Mouse (Mus musculus) erythroblast, embryonic 14.5 days (primary cell): ENCODE data around the gene Dst. TPM values are rescaled to one million over a fixed set of nuclear protein-coding genes. Genes with fewer than 3 reads are reported as not detected.

Experiments
- H3K27me3 ChIP-seq: 2 replicates; pipeline ENCODE4 v1.6.1; 2012; ENCODE audit warnings: inconsistent platforms; ENCODE audit not compliant: control insufficient read depth
- H3K36me3 ChIP-seq: 2 replicates; pipeline ENCODE4 v1.6.1; 2012; ENCODE audit warnings: mild to moderate bottlenecking, inconsistent platforms; ENCODE audit not compliant: control insufficient read depth
- H3K4me1 ChIP-seq: 2 replicates; pipeline ENCODE4 v1.6.1; 2012; ENCODE audit warnings: inconsistent platforms; ENCODE audit not compliant: control insufficient read depth
- H3K4me3 ChIP-seq: replicated peaks from 2 replicates; pipeline ENCODE3; 2012; ENCODE audit warnings: moderate library complexity, mild to moderate bottlenecking, inconsistent platforms
- H3K9me3 ChIP-seq: 2 replicates; pipeline ENCODE4 v1.6.1; 2012; ENCODE audit warnings: low read length, inconsistent platforms, mixed read lengths; ENCODE audit not compliant: control insufficient read depth
- GATA1 ChIP-seq: IDR thresholded peaks from 2 replicates; pipeline ENCODE4 v1.6.1; 2012; ENCODE audit warnings: low read length, inconsistent platforms, mixed read lengths
- TAL1 ChIP-seq: IDR thresholded peaks from 3 replicates; pipeline ENCODE4 v1.6.1; 2012; ENCODE audit warnings: low read length, inconsistent platforms, mixed read lengths
- polyA plus RNA-seq: library from polyadenylated mRNA; stranded (reverse); fragments of >175 nt; gene quantifications from 2 replicates; pipeline ENCODE4 v1.2.3, GENCODE M21; 2012

The Dst gene
- polyA plus RNA-seq, 1 experiment: 1.5 TPM

DNA sequence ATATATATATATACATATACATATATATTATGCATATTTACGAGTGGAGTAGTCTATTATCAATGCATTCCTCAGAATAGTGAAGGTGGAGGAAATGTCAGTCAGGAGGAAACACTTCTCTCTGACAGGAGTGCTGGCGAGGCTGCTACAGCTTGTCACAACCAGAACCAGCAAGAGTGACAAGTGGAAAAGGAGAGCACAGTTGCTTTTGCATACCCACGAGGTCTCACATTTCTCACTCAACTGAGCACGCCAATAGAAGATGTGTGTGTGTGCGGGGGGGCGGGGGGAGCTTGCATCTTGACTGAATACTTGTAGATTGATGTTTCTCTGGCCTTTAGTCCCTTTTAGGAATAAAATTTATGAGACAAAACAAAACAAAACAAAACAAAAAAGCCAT, 11.9 kb upstream of the Dst start:
- Histone ChIP-seq H3K4me1 (no peaks in the 10 kb centered on the region), H3K36me3 (no peaks in the 10 kb centered on the region), H3K9me3 (no peaks in the 10 kb centered on the region), H3K27me3 (no peaks in the 10 kb centered on the region), H3K4me3 (no peak overlapping the region)
- TF ChIP-seq GATA1 (no peak), TAL1 (no peak)

DNA sequence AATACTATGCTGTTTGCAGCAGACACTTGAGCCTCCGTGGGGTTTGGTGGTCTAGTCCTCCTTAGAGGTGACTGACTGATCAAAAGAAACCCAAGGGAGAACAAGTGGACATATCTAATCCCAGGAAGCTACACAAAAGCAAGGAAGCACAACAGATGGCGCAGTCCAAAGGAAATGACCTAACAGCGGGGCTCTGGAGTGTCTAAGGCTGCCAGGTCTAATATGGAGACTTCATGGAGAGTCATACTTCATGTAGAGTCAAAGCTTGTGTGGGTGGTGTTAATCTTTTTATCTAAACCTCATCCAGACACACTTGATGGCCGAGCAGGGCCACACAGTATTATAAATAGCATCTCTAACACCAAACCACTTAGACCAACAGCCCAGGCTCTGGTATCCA, 11.4 kb upstream of the Dst start:
- Histone ChIP-seq H3K27me3 (no peaks in the 10 kb centered on the region), H3K9me3 (no peaks in the 10 kb centered on the region), H3K4me3 (no peak overlapping the region), H3K4me1 (no peaks in the 10 kb centered on the region), H3K36me3 (no peaks in the 10 kb centered on the region)
- TF ChIP-seq GATA1 (no peak), TAL1 (no peak)

DNA sequence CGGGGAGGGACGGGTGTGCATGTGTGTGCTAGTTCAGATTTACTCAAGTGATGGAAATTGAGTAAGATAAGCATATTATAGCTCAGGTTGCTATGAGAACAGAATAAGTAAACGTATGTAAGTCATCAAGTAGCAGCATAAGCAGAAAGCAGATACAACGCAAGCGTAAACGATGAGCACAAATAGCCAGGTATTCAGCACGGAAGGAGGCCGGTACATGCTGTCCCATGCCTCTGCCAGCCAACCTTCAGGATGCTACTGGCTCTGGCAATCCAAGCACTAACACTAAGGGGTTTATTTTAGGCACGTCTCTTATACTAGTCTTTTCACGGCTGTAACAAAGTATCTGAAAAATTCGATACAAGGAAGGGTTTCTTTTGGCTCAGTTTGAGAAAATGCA, 10.6 kb upstream of the Dst start:
- Histone ChIP-seq H3K36me3 (no peaks in the 10 kb centered on the region), H3K4me1 (no peaks in the 10 kb centered on the region), H3K27me3 (no peaks in the 10 kb centered on the region), H3K9me3 (no peaks in the 10 kb centered on the region), H3K4me3 (no peak overlapping the region)
- no peak for TF ChIP-seq GATA1
- TF ChIP-seq TAL1: no peak

DNA sequence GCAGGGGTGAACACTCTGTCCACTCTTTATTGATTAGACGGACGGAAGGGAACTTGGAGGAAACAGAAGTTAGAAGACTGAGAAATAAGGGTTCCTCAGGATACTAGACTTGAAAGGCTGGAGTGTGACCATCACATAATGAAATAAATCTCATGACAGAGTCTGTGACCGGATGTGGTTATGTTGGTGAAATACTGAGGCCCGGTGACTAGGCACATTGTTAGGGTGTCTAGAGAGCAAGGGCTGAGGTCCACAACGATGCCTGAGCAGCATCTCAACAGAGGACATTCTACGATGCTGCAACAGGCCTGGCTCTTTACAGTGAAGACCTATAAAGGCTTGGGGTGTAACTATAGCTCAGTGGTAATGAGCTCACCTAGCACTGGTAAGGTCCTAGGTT, 9.7 kb upstream of the Dst start:
- Histone ChIP-seq H3K4me3 (no peak overlapping the region), H3K36me3 (no peaks in the 10 kb centered on the region), H3K4me1 (no peaks in the 10 kb centered on the region), H3K27me3 (no peaks in the 10 kb centered on the region), H3K9me3 (no peaks in the 10 kb centered on the region)
- no peak for TF ChIP-seq GATA1
- TF ChIP-seq TAL1: no peak

DNA sequence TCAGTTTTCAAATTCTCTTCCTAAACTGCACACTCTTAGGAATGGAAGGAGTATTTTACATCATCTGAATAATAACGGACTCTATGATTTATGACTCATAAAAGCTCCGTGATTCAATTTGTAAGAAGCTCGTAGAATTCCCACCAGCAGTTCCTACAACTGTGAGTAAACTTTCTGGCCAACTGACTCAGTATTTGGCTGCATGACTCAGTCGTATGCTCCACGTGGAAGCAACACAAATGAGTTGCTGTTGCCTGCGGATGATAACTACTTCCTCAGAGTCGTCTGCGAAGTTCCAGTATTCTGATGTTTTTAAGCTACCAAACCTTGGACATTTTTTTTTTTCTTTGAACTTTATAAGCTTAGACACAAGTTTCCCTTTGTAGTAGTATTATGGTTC, 7.8 kb upstream of the Dst start:
- Histone ChIP-seq H3K4me1 (no peaks in the 10 kb centered on the region), H3K9me3 (no peaks in the 10 kb centered on the region)

DNA sequence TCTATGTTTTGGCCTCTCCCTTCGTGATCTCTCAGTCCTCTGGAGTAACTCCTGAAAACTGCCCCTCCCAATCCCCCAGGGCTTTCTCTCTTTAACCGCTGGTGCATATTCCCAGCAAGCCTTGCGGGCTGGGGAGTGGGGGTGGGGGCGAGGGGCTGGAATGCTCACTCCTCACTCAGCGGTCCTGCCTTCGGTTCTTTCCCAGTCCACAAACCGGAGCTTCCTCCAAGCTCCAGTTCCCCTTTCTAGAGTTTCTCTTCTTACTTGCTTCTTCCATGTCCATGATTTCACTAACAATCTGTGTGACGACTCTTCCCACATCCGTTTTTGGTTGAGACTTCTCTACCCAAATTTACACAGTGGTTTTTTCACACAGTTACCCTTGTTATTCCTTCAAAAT, 4.4 kb upstream of the Dst start:
- Histone ChIP-seq H3K27me3 (peaks cover 40% of the 10 kb centered on the region), H3K9me3 (no peaks in the 10 kb centered on the region; the same call in 1 of the 2 replicates), H3K36me3 (no peaks in the 10 kb centered on the region), H3K4me3 (no peak overlapping the region), H3K4me1 (peaks cover 13% of the 10 kb centered on the region)
- TF ChIP-seq TAL1 (no peak), GATA1 (no peak)

More for the DNA sequence above, 7.8 kb upstream of the Dst start:
- H3K4me3 ChIP-seq: no peak overlapping the region
- no peaks in the 10 kb centered on the region for H3K36me3 ChIP-seq
- peaks cover 10% of the 10 kb centered on the region for H3K27me3 ChIP-seq
- TF ChIP-seq GATA1 (no peak), TAL1 (no peak)

DNA sequence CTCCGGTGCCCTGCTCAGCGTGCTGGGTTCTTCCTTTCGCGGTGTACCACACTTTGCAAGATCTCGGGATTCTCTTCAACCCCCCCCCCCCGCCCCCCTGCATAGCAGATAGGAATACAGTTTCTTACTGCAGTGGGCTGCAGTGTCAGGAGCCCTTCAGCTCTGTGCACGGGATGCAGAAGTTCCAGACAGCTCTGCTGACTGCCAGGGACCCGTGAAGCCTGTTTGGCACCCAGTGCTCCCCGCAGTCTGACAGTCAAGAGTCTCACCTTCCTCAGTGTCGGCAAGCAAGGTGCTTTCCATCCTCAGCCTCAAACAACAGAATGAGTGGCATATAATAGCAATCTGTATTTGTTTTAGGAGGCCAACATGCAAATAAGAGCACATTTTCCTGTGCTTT, 1.8 kb upstream of the Dst start:
- Histone ChIP-seq H3K4me1 (peaks cover 13% of the 10 kb centered on the region), H3K4me3 (no peak overlapping the region), H3K9me3 (no peaks in the 10 kb centered on the region; the same call in 1 of the 2 replicates), H3K27me3 (peaks cover 59% of the 10 kb centered on the region), H3K36me3 (no peaks in the 10 kb centered on the region)
- TF ChIP-seq GATA1: no peak
- no peak for TF ChIP-seq TAL1

DNA sequence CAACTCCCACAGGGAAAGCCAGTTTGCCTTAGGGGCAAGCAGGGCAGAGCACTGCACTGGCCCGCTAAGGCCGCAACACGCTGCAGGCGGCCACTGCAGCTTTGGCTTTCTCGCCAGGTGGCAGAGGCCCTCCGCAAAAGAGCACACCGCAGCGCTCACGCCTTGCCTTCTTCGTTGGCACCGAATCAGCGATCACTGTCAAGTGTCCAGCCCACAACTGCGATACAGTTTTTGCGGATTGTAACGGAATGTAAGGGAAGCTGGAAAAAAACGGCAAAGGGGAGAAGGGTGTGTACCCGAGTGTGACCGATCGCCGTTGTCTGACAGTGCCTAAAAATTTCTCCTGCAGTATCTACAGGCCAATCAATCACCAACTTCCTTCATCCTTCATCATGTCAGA, 1.1 kb upstream of the Dst start:
- Histone ChIP-seq H3K9me3 (no peaks in the 10 kb centered on the region; the same call in 1 of the 2 replicates), H3K4me3 (peak overlapping the region; percentile 51), H3K4me1 (peaks cover 13% of the 10 kb centered on the region), H3K36me3 (no peaks in the 10 kb centered on the region), H3K27me3 (peaks cover 59% of the 10 kb centered on the region)
- TF ChIP-seq GATA1: no peak
- no peak for TF ChIP-seq TAL1

DNA sequence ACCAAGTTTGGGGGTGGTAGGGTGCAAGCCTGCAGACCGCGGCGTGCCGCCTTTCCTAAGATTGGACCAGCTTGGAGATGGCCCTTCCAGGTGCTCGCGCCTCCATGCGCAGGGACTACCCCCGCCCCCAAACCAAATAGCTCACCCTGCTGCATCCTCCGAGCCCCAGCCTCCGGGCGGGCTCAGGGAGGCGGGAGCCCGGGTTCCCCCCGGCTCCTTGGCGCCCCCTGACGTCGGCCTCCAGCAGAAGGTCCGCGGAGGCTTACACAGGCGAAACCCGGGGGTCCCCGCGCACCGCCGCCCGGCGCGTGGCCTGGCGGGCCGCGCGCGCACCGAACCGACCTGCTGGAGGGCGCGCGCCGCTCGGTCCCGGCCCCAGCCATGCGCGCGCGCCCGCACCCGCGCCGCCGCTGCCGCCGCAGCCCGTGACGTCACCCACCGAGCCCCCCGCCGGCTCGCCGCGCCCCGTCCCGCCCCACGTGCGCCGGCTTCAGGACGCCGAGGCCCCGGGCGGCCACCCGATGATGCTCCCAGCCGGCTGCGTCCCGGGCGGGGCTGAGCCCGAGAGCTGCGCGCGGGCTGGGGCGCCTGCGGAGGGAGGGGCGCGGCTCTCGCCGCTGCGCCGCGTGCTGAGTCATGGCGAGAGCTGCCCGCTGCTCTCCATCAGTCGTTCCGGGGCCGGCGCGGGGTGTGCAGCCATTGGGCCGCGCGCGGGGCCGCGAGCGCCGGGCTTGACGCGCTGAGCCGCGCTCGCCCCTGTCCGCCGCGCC, 419 bp upstream of the Dst start, which contains the start of gene Bend6:
Bend6 (minus strand) TSS at position 396 of the 770 bp plus-strand sequence.
- Histone ChIP-seq H3K36me3 (no peaks in the 10 kb centered on the region), H3K4me1 (peaks cover 13% of the 10 kb centered on the region), H3K4me3 (peak within 1 kb of the TSS; percentile 51), H3K27me3 (peaks cover 59% of the 10 kb centered on the region), H3K9me3 (no peaks in the 10 kb centered on the region; the same call in 1 of the 2 replicates)
- TF ChIP-seq TAL1: no peak
- TF ChIP-seq GATA1: no peak
